Mouse (Mus musculus): ENCODE measurements at regions not wholly inside any gene's neighbourhood (a gene's known extent, or its start where the extent isn't known, plus 50 kb on each side); places are given as distances from the start of the nearest gene placed in this dataset.
A peak's percentile ranks its signal among the peaks of the same experiment; 100 is the strongest.
"Not testable (repeated sequence)": the region's sequence is repeated elsewhere in the genome, so short reads cannot be mapped to it uniquely, and the experiment has no call there.

DNA sequence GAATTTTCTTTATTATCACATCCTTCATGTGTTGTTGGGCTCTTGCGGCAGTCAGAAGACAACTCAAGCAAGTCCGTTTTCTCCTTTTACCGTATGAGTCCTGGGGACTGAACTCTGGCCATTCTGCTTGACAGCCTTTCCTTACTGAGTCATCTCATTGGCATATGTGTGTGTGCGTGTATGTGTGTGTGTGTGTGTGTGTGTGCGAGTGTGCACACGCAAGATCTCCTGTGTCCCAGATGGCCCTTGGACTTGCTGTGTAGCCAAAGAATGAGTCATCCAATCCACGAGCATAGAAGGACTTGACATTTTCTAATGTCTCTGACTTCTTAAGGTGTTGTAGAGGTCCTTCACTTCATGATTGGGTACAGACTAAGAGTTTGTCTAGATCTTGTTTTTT, 95.7 kb upstream of the Tgm3 start:
- no peak overlapping the region for H3K4me3 ChIP-seq (ENCODE audit: insufficient read depth, low read depth, low read length)

DNA sequence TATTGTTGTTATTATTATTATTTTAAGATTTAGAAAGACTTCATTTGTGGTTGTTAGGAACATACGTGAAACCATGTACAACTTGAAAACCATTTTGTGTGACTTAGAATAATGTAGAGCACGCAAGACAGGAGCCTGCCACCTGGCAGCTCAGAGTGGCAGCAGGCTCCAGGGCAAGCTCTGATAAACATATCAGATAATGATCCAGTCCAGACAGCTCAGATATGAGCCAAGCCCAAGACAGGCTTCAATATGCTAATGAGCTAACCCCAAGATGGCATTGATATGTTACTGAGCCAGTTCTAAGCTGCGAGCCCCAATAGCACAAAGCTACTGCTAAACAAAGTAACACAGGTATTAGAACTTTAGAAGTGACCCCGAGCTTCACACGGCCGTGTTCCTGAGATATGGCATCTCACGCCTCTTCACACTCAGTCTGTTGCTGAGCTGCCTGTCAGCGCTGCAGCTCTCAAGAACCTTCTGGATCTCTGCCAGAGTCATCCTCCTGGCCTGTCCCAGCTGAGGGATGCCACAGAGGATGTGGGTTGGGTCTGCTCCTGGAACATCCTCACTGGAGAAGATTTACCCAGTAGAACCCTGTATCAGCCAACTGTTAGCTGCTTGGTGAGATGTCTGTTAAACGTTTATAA, 93.9 kb upstream of the Tgm3 start:
- Histone ChIP-seq H3K4me3 (ENCODE audit: insufficient read depth, low read depth, low read length) (no peak overlapping the region), H3K36me3 (ENCODE audit: control insufficient read depth, insufficient read depth, low read length) (no peaks in the 10 kb centered on the region), H3K4me1 (ENCODE audit: control insufficient read depth, insufficient read depth, low read length) (no peaks in the 10 kb centered on the region), H3K27me3 (replicated peaks; ENCODE audit: control insufficient read depth, insufficient read depth, low read length) (no peaks in the 10 kb centered on the region), H3K27ac (ENCODE audit: insufficient read depth, low read depth, low read length) (no peak overlapping the region)
- 74% methylated on average over 9 of the region's 9 CpGs for WGBS
- TF ChIP-seq CTCF (conservative IDR thresholded peaks at IDR 0.05; ENCODE audit: insufficient read depth, insufficient read length, low read depth, low read length) (no peak), POLR2A (IDR thresholded peaks at IDR 0.05; ENCODE audit: low read depth, low read length) (no peak)
- DNase-seq, result no peak

More for the DNA sequence above, 95.7 kb upstream of the Tgm3 start:
- no peaks in the 10 kb centered on the region for H3K36me3 ChIP-seq (ENCODE audit: control insufficient read depth, insufficient read depth, low read length)
- TF ChIP-seq POLR2A (IDR thresholded peaks at IDR 0.05; ENCODE audit: low read depth, low read length) (no peak), CTCF (conservative IDR thresholded peaks at IDR 0.05; ENCODE audit: insufficient read depth, insufficient read length, low read depth, low read length) (no peak)
- no peaks in the 10 kb centered on the region for H3K4me1 ChIP-seq (ENCODE audit: control insufficient read depth, insufficient read depth, low read length)
- H3K27me3 ChIP-seq (replicated peaks; ENCODE audit: control insufficient read depth, insufficient read depth, low read length), result no peaks in the 10 kb centered on the region; the same call in 1 of the 2 replicates
- WGBS, result 89% methylated on average over 7 of the region's 7 CpGs
- H3K27ac ChIP-seq (ENCODE audit: insufficient read depth, low read depth, low read length), result no peak overlapping the region
- DNase-seq, result no peak

DNA sequence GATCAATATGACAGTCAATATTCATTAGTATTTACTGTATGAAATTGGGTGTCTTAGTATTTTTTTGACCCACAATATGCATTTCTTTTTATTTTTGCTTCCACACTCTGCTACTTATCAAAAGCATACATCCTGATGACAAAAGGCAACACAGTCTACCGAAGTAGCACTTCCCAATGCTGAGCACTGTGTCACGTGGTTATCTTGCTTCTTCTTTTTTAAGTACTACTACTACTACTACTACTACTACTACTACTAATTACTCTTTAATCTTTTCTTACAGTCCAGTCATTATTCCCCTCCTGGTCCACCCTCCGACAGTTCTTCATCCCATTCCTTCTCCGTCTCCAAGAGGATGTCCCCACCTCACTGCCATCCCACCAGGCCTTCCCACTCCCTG, 92.6 kb upstream of the Tgm3 start:
- TF ChIP-seq CTCF (conservative IDR thresholded peaks at IDR 0.05; ENCODE audit: insufficient read depth, insufficient read length, low read depth, low read length) (no peak), POLR2A (IDR thresholded peaks at IDR 0.05; ENCODE audit: low read depth, low read length) (no peak)
- no peak overlapping the region for H3K27ac ChIP-seq (ENCODE audit: insufficient read depth, low read depth, low read length)
- H3K4me3 ChIP-seq (ENCODE audit: insufficient read depth, low read depth, low read length), result no peak overlapping the region
- H3K27me3 ChIP-seq (replicated peaks; ENCODE audit: control insufficient read depth, insufficient read depth, low read length), result no peaks in the 10 kb centered on the region
- WGBS, result 90% methylated on average over 4 of the region's 4 CpGs
- H3K4me1 ChIP-seq (ENCODE audit: control insufficient read depth, insufficient read depth, low read length), result no peaks in the 10 kb centered on the region
- no peak for DNase-seq
- no peaks in the 10 kb centered on the region for H3K36me3 ChIP-seq (ENCODE audit: control insufficient read depth, insufficient read depth, low read length)

DNA sequence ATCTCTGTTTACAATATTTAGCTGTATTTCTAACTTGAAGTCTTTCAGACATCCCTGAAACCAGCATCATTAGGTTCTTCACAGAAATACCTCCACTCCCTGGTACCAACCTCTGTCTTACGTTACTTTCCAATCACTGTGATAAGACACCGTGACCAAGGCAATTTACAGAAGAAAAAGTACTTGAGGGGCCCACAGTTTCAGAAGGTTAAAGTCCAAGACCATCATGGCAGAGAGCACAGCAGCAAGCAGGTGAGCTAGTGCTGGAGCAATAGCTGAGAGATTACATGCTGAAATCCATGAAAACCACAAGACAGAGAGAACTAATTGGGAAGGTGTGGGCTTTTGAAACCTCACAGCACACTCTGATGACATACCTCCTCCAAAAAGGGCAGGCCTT, 84.9 kb upstream of the Tgm3 start:
- Histone ChIP-seq H3K4me3 (ENCODE audit: insufficient read depth, low read depth, low read length) (no peak overlapping the region), H3K36me3 (ENCODE audit: control insufficient read depth, insufficient read depth, low read length) (no peaks in the 10 kb centered on the region), H3K27me3 (replicated peaks; ENCODE audit: control insufficient read depth, insufficient read depth, low read length) (no peaks in the 10 kb centered on the region; the same call in 1 of the 2 replicates), H3K27ac (ENCODE audit: insufficient read depth, low read depth, low read length) (no peak overlapping the region), H3K4me1 (ENCODE audit: control insufficient read depth, insufficient read depth, low read length) (no peaks in the 10 kb centered on the region)
- WGBS, result 59% methylated on average over 2 of the region's 2 CpGs
- no peak for DNase-seq
- no peak for TF ChIP-seq CTCF (conservative IDR thresholded peaks at IDR 0.05; ENCODE audit: insufficient read depth, insufficient read length, low read depth, low read length)
- TF ChIP-seq POLR2A (IDR thresholded peaks at IDR 0.05; ENCODE audit: low read depth, low read length), result no peak

DNA sequence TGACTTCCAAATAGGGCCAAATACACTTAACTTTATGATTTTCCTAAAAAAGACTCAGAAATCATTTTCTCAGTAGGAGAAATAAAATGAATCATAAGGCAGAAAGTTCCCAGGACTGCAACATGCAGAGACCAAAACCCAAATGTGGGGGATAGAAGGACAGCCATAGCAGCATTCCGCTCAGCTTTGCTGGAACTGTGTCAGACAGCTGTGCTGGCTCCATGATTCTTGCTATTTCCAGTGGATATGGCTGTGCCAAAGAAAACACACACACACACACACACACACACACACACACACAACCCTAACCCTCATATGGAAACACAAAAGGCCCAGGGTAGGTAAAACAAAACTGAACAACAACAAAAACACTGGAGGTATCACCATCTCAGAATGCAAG, 78.6 kb upstream of the Tgm3 start:
- TF ChIP-seq POLR2A (IDR thresholded peaks at IDR 0.05; ENCODE audit: low read depth, low read length), result no peak
- TF ChIP-seq CTCF (conservative IDR thresholded peaks at IDR 0.05; ENCODE audit: insufficient read depth, insufficient read length, low read depth, low read length), result no peak
- H3K4me1 ChIP-seq (ENCODE audit: control insufficient read depth, insufficient read depth, low read length), result no peaks in the 10 kb centered on the region
- DNase-seq, result no peak
- no peak overlapping the region for H3K4me3 ChIP-seq (ENCODE audit: insufficient read depth, low read depth, low read length)
- no peak overlapping the region for H3K27ac ChIP-seq (ENCODE audit: insufficient read depth, low read depth, low read length)
- no peaks in the 10 kb centered on the region for H3K27me3 ChIP-seq (replicated peaks; ENCODE audit: control insufficient read depth, insufficient read depth, low read length)
- H3K36me3 ChIP-seq (ENCODE audit: control insufficient read depth, insufficient read depth, low read length), result no peaks in the 10 kb centered on the region
- WGBS, result 84% methylated on average over 1 of the region's 1 CpGs

DNA sequence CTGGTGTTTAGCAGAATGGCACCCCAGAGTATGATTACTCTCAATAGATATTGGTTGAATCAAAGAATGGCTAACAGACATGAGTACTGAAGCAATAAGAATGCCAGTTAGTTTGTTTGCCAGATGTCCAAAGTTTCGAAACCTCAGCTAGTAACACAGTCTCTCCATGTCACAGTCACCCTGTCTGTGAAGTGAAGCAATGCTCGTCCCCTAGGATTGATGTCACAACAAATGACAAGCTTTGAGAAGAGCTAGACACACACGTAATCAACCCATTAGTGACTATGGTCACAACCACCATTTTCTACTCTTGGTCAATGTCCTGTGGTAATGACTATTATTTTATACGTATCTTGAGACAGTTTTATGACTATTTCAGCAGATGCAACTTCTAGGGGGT, 69.3 kb upstream of the Tgm3 start:
- TF ChIP-seq POLR2A (IDR thresholded peaks at IDR 0.05; ENCODE audit: low read depth, low read length), result no peak
- no peak for TF ChIP-seq CTCF (conservative IDR thresholded peaks at IDR 0.05; ENCODE audit: insufficient read depth, insufficient read length, low read depth, low read length)
- Histone ChIP-seq H3K27ac (ENCODE audit: insufficient read depth, low read depth, low read length) (no peak overlapping the region), H3K4me3 (ENCODE audit: insufficient read depth, low read depth, low read length) (no peak overlapping the region), H3K36me3 (ENCODE audit: control insufficient read depth, insufficient read depth, low read length) (no peaks in the 10 kb centered on the region), H3K27me3 (replicated peaks; ENCODE audit: control insufficient read depth, insufficient read depth, low read length) (no peaks in the 10 kb centered on the region), H3K4me1 (ENCODE audit: control insufficient read depth, insufficient read depth, low read length) (no peaks in the 10 kb centered on the region)
- no peak for DNase-seq
- 84% methylated on average over 4 of the region's 4 CpGs for WGBS

DNA sequence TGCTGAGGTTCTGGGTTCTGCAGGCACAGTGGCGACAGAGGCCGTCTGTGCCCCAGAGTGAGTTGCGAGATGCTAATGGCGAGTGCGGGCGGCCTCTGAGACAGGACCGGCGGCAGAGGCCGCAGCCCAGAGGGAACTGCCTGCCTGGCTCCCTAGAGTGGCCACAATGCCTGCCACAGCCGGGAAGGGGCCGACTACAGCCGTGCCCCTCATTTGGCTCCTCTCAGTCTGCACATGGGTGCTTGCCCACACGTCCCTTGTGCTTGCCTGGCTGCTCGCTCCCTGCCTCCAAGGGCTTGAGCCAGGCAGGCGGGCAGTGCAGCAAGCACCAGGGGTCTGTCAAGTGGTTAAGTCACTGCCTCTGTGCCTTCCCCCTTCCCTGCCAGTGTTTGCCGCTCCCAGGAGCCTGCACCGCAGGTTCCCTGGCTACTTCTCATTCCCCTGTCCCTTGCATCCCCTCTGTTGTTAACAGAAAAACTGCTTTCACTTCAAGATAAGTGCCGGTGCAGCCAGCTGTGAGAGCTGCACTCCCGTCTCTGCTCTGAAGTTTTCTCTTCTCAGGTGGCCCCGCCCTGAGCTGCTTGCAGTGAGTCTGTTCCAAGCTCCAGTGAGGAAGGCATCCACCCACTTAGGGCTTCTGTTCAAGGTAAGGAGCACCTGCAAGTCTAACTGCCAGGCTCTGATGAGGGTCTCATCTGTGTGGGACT, 64.1 kb upstream of the Tgm3 start:
- DNase-seq, result no peak
- Histone ChIP-seq H3K4me3 (ENCODE audit: insufficient read depth, low read depth, low read length) (peak overlapping the region; percentile 3; the same call in 1 of the 2 replicates), H3K36me3 (ENCODE audit: control insufficient read depth, insufficient read depth, low read length) (no peaks in the 10 kb centered on the region), H3K27me3 (replicated peaks; ENCODE audit: control insufficient read depth, insufficient read depth, low read length) (no peaks in the 10 kb centered on the region), H3K27ac (ENCODE audit: insufficient read depth, low read depth, low read length) (no peak overlapping the region), H3K4me1 (ENCODE audit: control insufficient read depth, insufficient read depth, low read length) (no peaks in the 10 kb centered on the region)
- TF ChIP-seq POLR2A (IDR thresholded peaks at IDR 0.05; ENCODE audit: low read depth, low read length) (no peak), CTCF (conservative IDR thresholded peaks at IDR 0.05; ENCODE audit: insufficient read depth, insufficient read length, low read depth, low read length) (no peak)
- WGBS, result 34% methylated on average over 20 of the region's 20 CpGs

DNA sequence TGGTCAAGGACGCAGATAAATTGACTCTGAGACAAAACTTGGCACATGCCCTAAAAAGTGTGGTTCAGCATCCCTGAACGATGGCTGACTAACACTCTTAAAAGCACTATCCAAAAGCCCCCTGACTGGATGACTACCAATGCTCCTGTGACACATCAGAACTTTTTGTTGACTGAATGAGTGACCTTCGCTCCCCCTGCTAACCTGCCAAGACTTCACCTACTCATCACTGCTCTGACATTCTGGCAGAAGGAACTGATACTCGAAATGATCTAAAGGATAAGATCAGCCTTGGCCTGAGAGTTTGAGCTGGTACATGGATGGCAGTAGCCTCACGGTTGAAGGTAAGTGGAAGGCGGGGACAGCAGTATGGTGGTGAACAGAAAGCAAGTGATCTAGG, 62.4 kb upstream of the Tgm3 start:
- not testable (repeated sequence) for H3K27ac ChIP-seq (ENCODE audit: insufficient read depth, low read depth, low read length); H3K36me3 ChIP-seq (ENCODE audit: control insufficient read depth, insufficient read depth, low read length); H3K4me1 ChIP-seq (ENCODE audit: control insufficient read depth, insufficient read depth, low read length); H3K4me3 ChIP-seq (ENCODE audit: insufficient read depth, low read depth, low read length); DNase-seq; H3K27me3 ChIP-seq (replicated peaks; ENCODE audit: control insufficient read depth, insufficient read depth, low read length)
- 80% methylated on average over 6 of the region's 6 CpGs for WGBS

Measured in kidney, adult 2 months (tissue).